Mouse (Mus musculus) embryo, embryonic 11 days (tissue): ENCODE data around the gene Chn2.
A peak's percentile ranks its signal among the peaks of the same experiment; 100 is the strongest.

ENCODE experiments used
- DNase-seq: peaks from one replicate; pipeline ENCODE4 v3.0.0-alpha.2; 2015

Gene Chn2

GRCm38 (mm10) chr6:54039357-54039804, at the start of gene Chn2:
Chn2 (plus strand) TSS chr6:54039554.
- peak; percentile 89 for DNase-seq

DNA sequence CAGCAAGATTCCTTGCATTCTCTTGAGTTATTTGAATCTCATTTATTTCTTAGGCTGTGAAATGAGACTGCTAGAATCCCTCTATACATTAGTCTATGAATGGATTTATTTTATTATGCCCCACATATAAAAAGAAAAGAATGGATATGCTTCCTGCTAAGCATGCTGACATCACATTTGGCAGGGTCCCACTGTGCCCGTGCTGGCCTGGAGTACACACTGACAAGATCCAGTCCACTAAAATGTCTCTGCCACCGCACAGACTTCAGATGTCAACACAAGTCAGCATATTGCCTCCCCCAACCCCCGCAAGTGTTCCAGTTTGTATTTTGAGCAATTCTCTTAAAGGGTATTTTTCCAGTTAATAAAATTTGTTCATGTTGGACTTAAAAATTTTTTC, 47.0 kb upstream of the Chn2 start:
- no peak for DNase-seq

GRCm38 (mm10) chr6:53995519-53995918, 43.8 kb upstream of the Chn2 start:
- DNase-seq = no peak

DNA sequence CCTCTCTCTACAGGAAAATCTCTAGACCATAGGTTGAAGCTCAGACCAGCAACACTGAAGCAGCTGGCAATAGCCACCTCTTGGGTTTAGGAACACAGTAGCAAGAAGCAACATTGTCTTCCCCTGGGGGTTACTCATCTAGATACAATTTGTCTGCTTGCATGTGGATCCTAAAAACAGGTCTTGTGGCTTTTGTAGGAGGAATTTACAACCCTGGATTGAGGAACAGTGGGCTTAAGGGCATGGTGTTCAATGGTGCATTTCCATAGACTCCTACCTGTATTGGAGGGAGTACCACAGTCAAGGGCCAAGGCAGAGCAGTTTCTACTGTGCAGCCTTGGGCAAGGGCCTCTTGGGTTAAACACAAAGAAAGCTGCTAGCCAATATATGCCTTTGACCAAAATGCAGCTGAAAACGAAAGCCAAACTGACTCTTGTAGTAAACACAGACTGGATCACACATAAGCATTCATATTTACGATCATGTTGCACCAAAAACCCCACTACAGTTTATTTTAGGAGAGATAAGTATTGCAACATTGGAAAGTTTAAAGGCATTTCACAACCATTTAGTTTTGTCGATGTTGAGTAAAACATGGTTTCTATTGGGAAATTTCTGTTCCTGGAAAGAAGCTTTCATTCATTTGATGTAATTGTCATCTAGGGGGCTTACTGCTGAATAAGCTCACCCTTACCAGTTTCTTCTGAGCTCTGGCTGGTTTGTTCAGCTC, 43.0 kb upstream of the Chn2 start:
- no peak for DNase-seq

- DNase-seq = no peak
Observed at GRCm38 (mm10) chr6:54005302-54005701, 34.1 kb upstream of the Chn2 start.

- no peak for DNase-seq
Observed at GRCm38 (mm10) chr6:54008448-54009120, 30.8 kb upstream of the Chn2 start.

GRCm38 (mm10) chr6:54009293-54009692, 30.1 kb upstream of the Chn2 start:
- no peak for DNase-seq

DNA sequence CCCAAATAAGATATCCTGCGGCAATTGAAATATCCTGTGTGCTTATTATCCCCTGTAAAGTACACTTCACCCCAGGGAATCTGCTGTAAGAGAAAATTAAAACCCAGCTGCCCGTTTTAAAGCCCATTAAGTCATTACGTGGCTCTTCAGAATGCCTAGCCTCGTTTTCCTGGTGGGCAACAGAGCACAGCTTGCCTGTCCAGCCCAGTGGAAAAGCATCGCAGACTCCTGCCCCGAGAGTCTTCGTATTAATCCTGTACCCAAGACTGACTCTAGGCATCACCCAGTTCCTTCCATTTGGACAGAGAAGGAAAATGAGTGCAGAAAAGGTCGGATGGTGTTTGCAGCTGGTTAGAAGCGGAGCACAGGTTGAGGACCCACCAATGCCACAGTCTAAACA, 29.0 kb upstream of the Chn2 start:
- no peak for DNase-seq

DNA sequence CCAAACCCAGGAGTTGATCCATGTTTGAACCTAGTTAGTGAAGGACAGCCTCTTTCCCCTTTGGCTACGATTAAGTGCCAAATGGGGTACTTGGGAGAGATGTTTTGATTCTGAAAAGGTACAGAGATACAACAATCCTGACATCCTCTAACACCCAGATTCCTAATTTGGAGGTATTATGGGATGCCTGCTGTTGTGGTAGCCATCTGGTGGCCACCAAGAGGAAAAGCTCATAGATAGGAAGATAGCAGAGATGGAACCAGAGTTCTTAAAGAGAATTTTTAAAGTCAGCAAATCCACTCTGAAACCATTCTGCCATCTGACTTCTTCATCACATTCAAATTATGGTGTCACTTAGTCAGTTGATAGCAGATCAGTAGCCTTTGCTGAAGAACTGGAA, 27.2 kb upstream of the Chn2 start:
- DNase-seq = no peak

DNA sequence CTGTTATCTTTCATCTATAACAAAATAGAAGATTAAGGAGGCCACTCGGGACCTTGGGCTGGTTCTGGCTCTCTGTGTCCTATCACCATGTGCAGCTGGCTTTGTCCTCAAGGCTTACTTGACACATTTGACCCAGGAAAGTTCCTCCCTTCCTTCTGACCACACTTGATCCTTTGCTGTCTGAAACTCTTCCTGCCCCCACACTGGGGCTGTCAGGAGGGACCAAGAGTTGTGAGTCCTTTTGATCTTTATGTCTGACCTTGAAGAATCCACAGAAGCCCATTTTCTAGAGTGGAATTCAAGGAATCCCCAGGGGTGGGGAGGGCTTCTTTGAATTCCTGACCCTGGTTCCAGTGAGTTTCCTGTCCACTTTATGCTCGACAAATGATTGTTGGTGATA, 21.3 kb upstream of the Chn2 start:
- DNase-seq = no peak

GRCm38 (mm10) chr6:54018861-54019260, 20.5 kb upstream of the Chn2 start:
- no peak for DNase-seq

GRCm38 (mm10) chr6:54021123-54021789, 18.1 kb upstream of the Chn2 start:
- DNase-seq = no peak

- DNase-seq = no peak
Observed at GRCm38 (mm10) chr6:54023846-54024245, 15.5 kb upstream of the Chn2 start.

- DNase-seq = no peak
Observed at GRCm38 (mm10) chr6:54028706-54029105, 10.6 kb upstream of the Chn2 start.

DNA sequence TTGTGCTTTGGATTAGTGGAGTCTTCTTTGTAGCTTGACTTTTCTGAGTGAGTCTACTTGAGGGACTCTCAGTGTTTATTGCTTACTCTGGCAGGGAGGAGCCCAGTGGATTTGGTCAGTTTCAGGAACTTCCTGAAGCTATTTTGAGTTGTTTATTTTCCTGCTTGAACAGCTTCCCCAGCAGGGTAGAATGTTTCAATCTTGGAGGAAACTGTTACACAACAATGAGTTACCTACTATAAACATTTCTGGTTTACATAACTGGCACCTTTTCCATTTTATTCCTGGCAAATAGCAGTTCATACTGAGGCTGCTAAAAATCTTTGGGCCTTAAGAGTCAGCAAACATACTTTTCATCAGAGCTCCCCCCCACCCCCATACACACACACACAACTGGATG, 9.0 kb upstream of the Chn2 start:
- DNase-seq = no peak

DNA sequence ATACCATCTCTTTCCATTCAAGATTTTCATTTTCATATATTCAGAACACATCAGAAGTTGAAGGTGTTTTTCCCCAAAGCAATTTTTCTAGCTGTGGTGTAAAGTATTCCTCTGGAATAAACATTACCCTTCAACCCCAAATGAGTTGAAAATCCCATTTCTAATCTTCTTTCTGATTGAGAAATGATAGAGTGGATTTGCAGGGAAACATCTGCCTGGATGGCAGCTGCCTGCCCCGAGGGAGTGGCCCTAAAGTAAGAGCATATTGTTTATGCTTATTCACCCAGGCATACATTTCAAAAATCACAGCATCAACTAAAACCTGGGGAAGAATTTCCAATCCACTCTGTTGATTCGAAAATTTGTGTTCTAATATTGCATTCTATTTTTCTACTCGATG, 8.6 kb upstream of the Chn2 start:
- no peak for DNase-seq

GRCm38 (mm10) chr6:54034471-54034870, 4.9 kb upstream of the Chn2 start:
- DNase-seq = peak; percentile 89

DNA sequence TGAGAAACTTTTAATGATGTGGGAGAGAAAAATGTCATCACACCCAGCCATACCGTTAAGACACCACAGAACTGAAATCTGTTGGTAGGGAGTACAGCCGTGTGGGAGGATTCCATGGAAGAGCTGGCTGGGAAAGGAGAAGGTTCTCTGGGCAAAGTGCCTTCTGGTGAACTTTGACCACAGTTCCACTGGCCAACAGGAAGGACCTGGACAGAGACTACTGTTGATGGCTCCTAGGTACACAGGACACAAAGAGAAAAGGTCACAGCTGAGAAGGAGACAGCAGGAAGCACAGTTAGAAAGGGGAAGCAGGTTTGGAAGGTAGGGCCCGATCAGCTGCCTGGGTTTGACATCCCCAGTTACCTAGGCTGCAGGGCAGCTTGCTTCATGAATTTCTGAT, 3.8 kb upstream of the Chn2 start:
- DNase-seq = no peak

- peak; percentile 31 for DNase-seq
Observed at GRCm38 (mm10) chr6:54038866-54039265, 488 bp upstream of the Chn2 start.

GRCm38 (mm10) chr6:54039805-54040447, 572 bp downstream of the Chn2 start:
- DNase-seq = peak; percentile 85

- DNase-seq = no peak
Observed at GRCm38 (mm10) chr6:54040448-54040844, 1.1 kb downstream of the Chn2 start.

GRCm38 (mm10) chr6:54041386-54042043, 2.2 kb downstream of the Chn2 start:
- DNase-seq = no peak

GRCm38 (mm10) chr6:54042142-54042541, 2.8 kb downstream of the Chn2 start:
- no peak for DNase-seq
